Mouse (Mus musculus): Measurements from ENCODE around the gene Nrip2.
"Not testable (repeated sequence)": the region's sequence is repeated elsewhere in the genome, so short reads cannot be mapped to it uniquely, and the experiment has no call there.

DNA sequence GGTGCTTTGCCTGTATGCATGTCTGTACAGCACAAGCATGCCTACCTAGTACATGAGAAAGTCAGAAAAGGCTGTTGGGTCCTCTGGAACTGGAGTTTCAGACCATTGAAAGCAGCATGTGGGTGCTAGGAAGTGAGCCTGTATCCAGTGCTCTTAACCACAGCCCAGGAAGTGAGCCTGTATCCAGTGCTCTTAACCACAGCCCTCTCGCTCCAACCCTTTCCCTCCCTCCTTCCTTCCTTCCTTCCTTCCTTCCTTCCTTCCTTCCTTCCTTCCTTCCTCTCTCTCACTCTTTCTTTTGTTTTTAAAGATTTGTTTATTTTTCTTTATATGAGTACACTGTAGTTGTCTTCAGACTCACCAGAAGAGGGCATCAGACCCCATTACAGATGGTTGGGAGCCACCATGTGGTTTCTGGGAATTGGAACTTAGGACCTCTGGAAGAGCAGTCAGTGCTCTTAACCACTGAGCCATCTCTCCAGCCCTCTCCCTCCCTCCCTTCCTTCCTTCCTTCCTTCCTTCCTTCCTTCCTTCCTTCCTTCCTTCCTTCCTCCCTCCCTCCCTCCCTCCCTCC is 18.4 kb upstream of the Nrip2 start:
- not testable (repeated sequence) for TF ChIP-seq EP300 (IDR thresholded peaks at IDR 0.05; ENCODE audit: low read depth)
- TF ChIP-seq CTCF (IDR thresholded peaks at IDR 0.05; ENCODE audit: low read depth): 0 out of 2 replicates have a peak, but pooled peaks have one; percentile 9
